Mouse (Mus musculus): ENCODE results near the gene Cfap54.

Gene Cfap54

DNA sequence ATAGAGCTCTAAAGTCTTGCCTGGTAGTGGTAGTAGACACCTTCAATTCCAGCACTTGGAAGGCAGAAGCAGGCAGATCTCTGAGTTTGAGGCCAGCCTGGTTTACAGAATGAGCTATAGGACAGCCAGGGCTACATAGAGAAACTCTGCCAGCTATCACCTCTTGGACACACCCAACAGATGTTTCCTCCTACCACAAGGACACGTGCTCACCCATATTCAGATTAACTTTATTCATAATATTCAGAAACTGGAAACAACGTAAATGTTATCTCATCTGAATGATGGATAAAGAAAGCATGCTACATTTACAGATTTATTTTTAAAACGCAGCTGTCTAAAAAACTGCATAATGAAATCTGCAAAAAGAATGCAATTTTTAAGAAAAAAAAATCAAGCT is 351.1 kb downstream of the Cfap54 start:
- no peak for DNase-seq (ENCODE audit: low read depth)

DNA sequence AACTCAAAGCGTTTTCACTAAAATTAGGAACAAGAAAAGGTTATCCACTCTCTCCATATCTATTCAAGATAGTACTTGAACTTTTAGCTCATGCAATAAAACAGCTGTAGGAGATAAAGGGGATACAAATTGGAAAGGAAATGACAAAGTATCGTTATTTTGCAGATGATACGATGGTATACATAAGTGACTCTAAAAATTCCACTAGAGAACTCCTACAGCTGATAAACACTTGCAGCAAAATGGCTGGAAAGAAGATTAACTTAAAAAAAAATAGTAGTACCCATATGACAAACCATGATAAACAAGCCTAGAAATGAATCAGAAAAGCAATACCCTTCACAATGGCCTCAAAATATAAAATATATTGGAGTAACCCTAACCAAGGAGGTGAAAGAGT is 352.7 kb downstream of the Cfap54 start:
- no peak for DNase-seq (ENCODE audit: low read depth)
